ENCODE assay signal across 11 mouse cellular contexts in the genomic region with DNA sequence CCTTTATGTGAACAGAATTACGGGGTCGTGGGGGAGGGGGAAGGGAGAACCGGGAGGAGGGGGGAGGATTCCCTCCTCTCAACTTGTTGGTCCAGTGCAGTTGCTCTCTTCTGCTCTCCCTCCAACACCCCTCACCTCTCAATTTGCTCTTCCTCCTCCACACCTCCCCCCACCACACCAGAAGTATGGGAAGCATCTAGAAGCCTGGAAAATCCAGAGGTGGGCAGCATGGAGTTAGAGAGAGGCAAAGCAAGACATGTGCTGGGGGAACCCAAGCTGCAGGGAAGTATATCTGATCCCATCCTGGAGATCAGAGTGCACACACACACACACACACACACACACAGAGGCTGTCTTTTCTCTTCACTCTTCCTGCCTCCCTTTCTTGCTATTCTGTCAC. TPM values are rescaled to one million over a fixed set of nuclear protein-coding genes. Genes with fewer than 3 reads are reported as not detected.
DNase-seq lines count a peak whose midpoint lies in the region; ATAC-seq and TF ChIP-seq lines count a peak whose summit lies in the region.
"Had no signal": no experiment of that assay in that cellular context is flagged by ENCODE, and none has a peak within 500 bp of the region (broad histone marks: within the 10 kb centered on the region; RNA-seq: fewer than 3 reads in every experiment).

No protein-coding gene starts in this region.

- H3K27ac ChIP-seq in heart, adult 2 months = peak overlapping the region; percentile 55
- H3K27ac ChIP-seq in lung, embryonic 15.5 days = peak overlapping the region; percentile 88
- H3K27ac ChIP-seq in limb, embryonic 12.5 days = no peak overlapping the region
- peak overlapping the region; percentile 37 for H3K27ac ChIP-seq in stomach, embryonic 15.5 days

- TF ChIP-seq CTCF in heart, adult 2 months (IDR thresholded peaks at IDR 0.05) = no peak

- WGBS in heart, adult 2 months = 4% methylated on average over 3 of the region's 3 CpGs
- WGBS in lung, embryonic 15.5 days = 0% methylated on average over 3 of the region's 3 CpGs
- 0% methylated on average over 3 of the region's 3 CpGs for WGBS in limb, embryonic 12.5 days
- WGBS in stomach, embryonic 15.5 days = 13% methylated on average over 1 of the region's 3 CpGs

- no peaks in the 10 kb centered on the region for H3K9me3 ChIP-seq in lung, embryonic 15.5 days
- H3K9me3 ChIP-seq in limb, embryonic 12.5 days = no peaks in the 10 kb centered on the region
- H3K9me3 ChIP-seq in stomach, embryonic 15.5 days = no peaks in the 10 kb centered on the region

- no peaks in the 10 kb centered on the region for H3K79me2 ChIP-seq in heart, adult 2 months (replicated peaks; ENCODE audit: control insufficient read depth, insufficient read depth, low read length)

- no peaks in the 10 kb centered on the region; the same call in 1 of the 2 replicates for H3K27me3 ChIP-seq in heart, adult 2 months (ENCODE audit: control insufficient read depth, insufficient read depth, low read length)
- no peaks in the 10 kb centered on the region; the same call in 1 of the 2 replicates for H3K27me3 ChIP-seq in lung, embryonic 15.5 days
- peaks cover 35% of the 10 kb centered on the region for H3K27me3 ChIP-seq in limb, embryonic 12.5 days
- H3K27me3 ChIP-seq in stomach, embryonic 15.5 days (replicated peaks) = no peaks in the 10 kb centered on the region

- no peaks in the 10 kb centered on the region for H3K36me3 ChIP-seq in heart, adult 2 months (ENCODE audit: control insufficient read depth, insufficient read depth, low read length)
- H3K36me3 ChIP-seq in lung, embryonic 15.5 days = no peaks in the 10 kb centered on the region
- no peaks in the 10 kb centered on the region for H3K36me3 ChIP-seq in limb, embryonic 12.5 days
- H3K36me3 ChIP-seq in stomach, embryonic 15.5 days = no peaks in the 10 kb centered on the region

- H3K4me2 ChIP-seq in lung, embryonic 15.5 days = peak overlapping the region; percentile 41
- H3K4me2 ChIP-seq in limb, embryonic 12.5 days = peak overlapping the region; percentile 45
- H3K4me2 ChIP-seq in stomach, embryonic 15.5 days = peak overlapping the region; percentile 39

- no peak overlapping the region for H3K9ac ChIP-seq in heart, adult 2 months (ENCODE audit: low read depth, low read length)
- no peak overlapping the region for H3K9ac ChIP-seq in lung, embryonic 15.5 days
- no peak overlapping the region for H3K9ac ChIP-seq in limb, embryonic 12.5 days (replicated peaks)
- no peak overlapping the region for H3K9ac ChIP-seq in stomach, embryonic 15.5 days

- TF ChIP-seq EP300 in heart, adult 2 months (IDR thresholded peaks at IDR 0.05; ENCODE audit: insufficient read depth, low read depth, low read length) = no peak

- intact Hi-C loops in heart, adult 2 months (cut with DNase I) = loop anchor here (2.0 kb wide), 1 partner anchor 71 kb away; a partner anchor contains a TSS

- peaks cover 1% of the 10 kb centered on the region; the same call in 1 of the 2 replicates for H3K4me1 ChIP-seq in heart, adult 2 months (ENCODE audit: control insufficient read depth, insufficient read depth, low read length)
- H3K4me1 ChIP-seq in lung, embryonic 15.5 days = peaks cover 28% of the 10 kb centered on the region
- peaks cover 29% of the 10 kb centered on the region for H3K4me1 ChIP-seq in limb, embryonic 12.5 days (replicated peaks)
- peaks cover 11% of the 10 kb centered on the region for H3K4me1 ChIP-seq in stomach, embryonic 15.5 days

- TF ChIP-seq POLR2A in heart, adult 2 months (IDR thresholded peaks at IDR 0.05; ENCODE audit: insufficient read depth, low read depth, low read length) = no peak

- no peak for ATAC-seq in lung, embryonic 15.5 days (ENCODE audit: borderline replicate concordance, extremely low read depth, low FRiP score, low TSS enrichment)
- ATAC-seq in limb, embryonic 12.5 days (ENCODE audit: insufficient number of reproducible peaks, insufficient read depth, low FRiP score, low TSS enrichment, low read depth) = no peak
- ATAC-seq in stomach, embryonic 15.5 days (ENCODE audit: insufficient read depth, low FRiP score, low read depth) = no peak
- no peak for ATAC-seq in monocyte, adult 5-6 weeks (replicated peaks; ENCODE audit: insufficient number of reproducible peaks, low FRiP score, low TSS enrichment, poor library complexity, severe bottlenecking)

- DNase-seq in heart, adult 2 months = no peak
- DNase-seq in heart, adult 11 months = no peak
- no peak for DNase-seq in lung, postnatal 36 days
- DNase-seq in urinary bladder, postnatal 25 days (ENCODE audit: low spot score) = no peak

- H3K4me3 ChIP-seq in heart, adult 2 months = no peak overlapping the region
- peak overlapping the region; percentile 8; the same call in 1 of the 2 replicates for H3K4me3 ChIP-seq in lung, embryonic 15.5 days
- H3K4me3 ChIP-seq in limb, embryonic 12.5 days (replicated peaks) = 0 out of 2 replicates have a peak overlapping the region, but pooled peaks have one; percentile 15
- no peak overlapping the region for H3K4me3 ChIP-seq in stomach, embryonic 15.5 days (replicated peaks)
- H3K4me3 ChIP-seq: myocyte had no signal

RNA-seq across cellular contexts. Expression of a gene that starts 0.6 kb away (rescaled TPM):
- total RNA-seq in heart, adult 2 months (2021) = 10 to 100 TPM; 36.1 to 44.8 TPM
- polyA plus RNA-seq in heart, adult 2 months (2012; rRNA removed) = 25.7 and 26.7 TPM in 2 replicates
- polyA plus RNA-seq in lung, embryonic 15.5 days (2015; fragmentation: Nextera tagmentation; extraction: Ambion mirVana) = 6.1 and 6.8 TPM in 2 replicates
- polyA plus RNA-seq in limb, embryonic 12.5 days (2016; fragmentation: Nextera tagmentation; extraction: Ambion mirVana) = 1.1 TPM in 2 replicates
- polyA plus RNA-seq in stomach, embryonic 15.5 days (2015; fragmentation: Nextera tagmentation; extraction: Ambion mirVana) = 7.0 and 7.6 TPM in 2 replicates
- total RNA-seq in monocyte, adult 5-6 weeks (2017) = 0.38 TPM in 1 of 3 replicates, not detected in the others

RNA-seq across cellular contexts. Expression of a gene that starts 9.8 kb away (rescaled TPM):
- total RNA-seq in heart, adult 2 months (2021) = not detected
- 0.14 TPM in 1 of 2 replicates, not detected in the other for polyA plus RNA-seq in heart, adult 2 months (2012; rRNA removed)
- polyA plus RNA-seq in lung, embryonic 15.5 days (2015; fragmentation: Nextera tagmentation; extraction: Ambion mirVana) = 0.45 and 1.1 TPM in 2 replicates
- polyA plus RNA-seq in limb, embryonic 12.5 days (2016; fragmentation: Nextera tagmentation; extraction: Ambion mirVana) = 2.0 and 2.1 TPM in 2 replicates
- polyA plus RNA-seq in stomach, embryonic 15.5 days (2015; fragmentation: Nextera tagmentation; extraction: Ambion mirVana) = 1.4 and 2.0 TPM in 2 replicates
- total RNA-seq in monocyte, adult 5-6 weeks (2017) = not detected in 3 replicates
- polyA plus RNA-seq: C2C12, myocyte had no signal

RNA-seq across cellular contexts. Expression of a gene that starts 26.3 kb away (rescaled TPM):
- under 1 TPM; 0.05 to 0.09 TPM for total RNA-seq in heart, adult 2 months (2021)
- polyA plus RNA-seq in heart, adult 2 months (2012; rRNA removed) = 0.04 and 0.09 TPM in 2 replicates
- 0.25 and 0.26 TPM in 2 replicates for polyA plus RNA-seq in lung, embryonic 15.5 days (2015; fragmentation: Nextera tagmentation; extraction: Ambion mirVana)
- polyA plus RNA-seq in limb, embryonic 12.5 days (2016; fragmentation: Nextera tagmentation; extraction: Ambion mirVana) = 0.09 TPM in 1 of 2 replicates, not detected in the other
- polyA plus RNA-seq in stomach, embryonic 15.5 days (2015; fragmentation: Nextera tagmentation; extraction: Ambion mirVana) = 0.49 and 0.51 TPM in 2 replicates
- total RNA-seq in monocyte, adult 5-6 weeks (2017) = not detected in 3 replicates
- polyA plus RNA-seq: myocyte had no signal

RNA-seq across cellular contexts. Expression of a gene that starts 30.1 kb away (rescaled TPM):
- not detected for total RNA-seq in heart, adult 2 months (2021)
- polyA plus RNA-seq in heart, adult 2 months (2012; rRNA removed) = not detected in 2 replicates
- 0.25 and 0.35 TPM in 2 replicates for polyA plus RNA-seq in lung, embryonic 15.5 days (2015; fragmentation: Nextera tagmentation; extraction: Ambion mirVana)
- 0.28 TPM in 1 of 2 replicates, not detected in the other for polyA plus RNA-seq in limb, embryonic 12.5 days (2016; fragmentation: Nextera tagmentation; extraction: Ambion mirVana)
- polyA plus RNA-seq in stomach, embryonic 15.5 days (2015; fragmentation: Nextera tagmentation; extraction: Ambion mirVana) = 5.2 and 10.4 TPM in 2 replicates
- total RNA-seq in monocyte, adult 5-6 weeks (2017) = not detected in 3 replicates
- total RNA-seq: left cerebral cortex, postnatal 25 days had no signal
- polyA plus RNA-seq: C2C12, myocyte had no signal

RNA-seq across cellular contexts. Expression of a gene that starts 41.0 kb away (rescaled TPM):
- total RNA-seq in heart, adult 2 months (2021) = 1 to 10 TPM; 3.9 to 4.9 TPM
- 0.64 and 0.82 TPM in 2 replicates for polyA plus RNA-seq in heart, adult 2 months (2012; rRNA removed)
- polyA plus RNA-seq in lung, embryonic 15.5 days (2015; fragmentation: Nextera tagmentation; extraction: Ambion mirVana) = 11.7 and 11.8 TPM in 2 replicates
- polyA plus RNA-seq in limb, embryonic 12.5 days (2016; fragmentation: Nextera tagmentation; extraction: Ambion mirVana) = 8.5 and 8.6 TPM in 2 replicates
- polyA plus RNA-seq in stomach, embryonic 15.5 days (2015; fragmentation: Nextera tagmentation; extraction: Ambion mirVana) = 9.4 and 10.6 TPM in 2 replicates
- 1.2 to 4.4 TPM (median 2.8 TPM) in 3 replicates for total RNA-seq in monocyte, adult 5-6 weeks (2017)

Comparison
In these comparisons a context has a peak if more than half of its experiments do, and no peak if none do; other contexts are left out.
1. H3K4me3 ChIP-seq: peak in lung, embryonic 15.5 days (single experiment) and limb, embryonic 12.5 days (single experiment); none in heart, adult 2 months (single experiment) and stomach, embryonic 15.5 days (single experiment).
2. Peak in every context shown above with its lines, with median percentiles within 50 percentile points of each other: H3K4me2 ChIP-seq.